Mouse (Mus musculus): ENCODE results near the gene Otor.

Gene Otor

DNA sequence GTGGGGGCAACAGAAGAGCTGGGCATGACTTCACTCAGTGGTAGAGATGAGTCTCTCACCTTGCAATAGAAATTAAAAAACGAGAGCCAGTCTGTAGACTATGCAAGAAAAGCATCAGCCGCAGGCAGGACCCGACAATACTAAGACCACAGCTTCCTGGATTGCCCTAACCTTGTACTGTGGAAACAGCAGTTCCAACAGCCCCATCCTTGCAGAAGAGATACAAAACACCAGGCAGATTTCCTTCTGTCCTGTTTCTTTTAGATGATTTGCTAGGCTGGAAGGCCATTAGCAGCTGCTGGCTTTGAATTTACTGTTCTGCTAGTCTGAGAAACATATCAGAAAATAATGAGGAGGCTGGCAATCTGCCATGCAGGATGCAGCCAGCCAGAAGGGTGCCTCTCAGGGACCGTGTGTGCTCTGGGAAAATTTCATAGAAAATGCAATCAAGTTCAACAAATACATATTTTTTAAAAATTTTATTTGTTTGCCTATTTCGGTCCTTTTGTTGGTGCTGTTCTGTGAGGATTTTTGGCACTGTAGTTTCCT lies 52.9 kb downstream of the Otor start:
- no peak for DNase-seq (ENCODE audit: low spot score in 2 of 2)
